Mouse (Mus musculus): ENCODE data around the gene Adamts17. TPM values are rescaled to one million over a fixed set of nuclear protein-coding genes. Genes with fewer than 3 reads are reported as not detected.

Gene Adamts17
- total and polyA plus RNA-seq, 3 experiments: 0.47 to 1.5 (median 0.51) TPM

- no peak for TF ChIP-seq EP300 (IDR thresholded peaks at IDR 0.05; ENCODE audit: insufficient read depth, low read depth, low read length)
- no peak for TF ChIP-seq CTCF (IDR thresholded peaks at IDR 0.05)
- no peak for TF ChIP-seq POLR2A (IDR thresholded peaks at IDR 0.05; ENCODE audit: insufficient read depth, low read depth, low read length)
- Histone ChIP-seq H3K27me3 (ENCODE audit: control insufficient read depth, insufficient read depth, low read length) (no peaks in the 10 kb centered on the region), H3K36me3 (ENCODE audit: control insufficient read depth, insufficient read depth, low read length) (no peaks in the 10 kb centered on the region), H3K79me2 (replicated peaks; ENCODE audit: control insufficient read depth, insufficient read depth, low read length) (no peaks in the 10 kb centered on the region), H3K4me3 (no peak overlapping the region), H3K4me1 (ENCODE audit: control insufficient read depth, insufficient read depth, low read length) (no peaks in the 10 kb centered on the region), H3K27ac (no peak overlapping the region), H3K9ac (ENCODE audit: low read depth, low read length) (no peak overlapping the region)
- intact Hi-C loops (cut with DNase I): no loop called here
- 86% methylated on average over 2 of the region's 2 CpGs for WGBS
- no peak for DNase-seq
Observed at GRCm38 (mm10) chr7:67173522-67174195, 334.1 kb downstream of the Adamts17 start.

- TF ChIP-seq EP300 (IDR thresholded peaks at IDR 0.05; ENCODE audit: insufficient read depth, low read depth, low read length): no peak
- TF ChIP-seq POLR2A (IDR thresholded peaks at IDR 0.05; ENCODE audit: insufficient read depth, low read depth, low read length): no peak
- no peaks in the 10 kb centered on the region for H3K4me1 ChIP-seq (ENCODE audit: control insufficient read depth, insufficient read depth, low read length)
- no peak overlapping the region for H3K4me3 ChIP-seq
- H3K27me3 ChIP-seq (ENCODE audit: control insufficient read depth, insufficient read depth, low read length): no peaks in the 10 kb centered on the region
- no peaks in the 10 kb centered on the region for H3K79me2 ChIP-seq (replicated peaks; ENCODE audit: control insufficient read depth, insufficient read depth, low read length)
- no peaks in the 10 kb centered on the region for H3K36me3 ChIP-seq (ENCODE audit: control insufficient read depth, insufficient read depth, low read length)
- DNase-seq: no peak
- H3K9ac ChIP-seq (ENCODE audit: low read depth, low read length): no peak overlapping the region
- 59% methylated on average over 4 of the region's 4 CpGs for WGBS
- H3K27ac ChIP-seq: no peak overlapping the region
- intact Hi-C loops (cut with DNase I): no loop called here
Observed at GRCm38 (mm10) chr7:67183786-67184185, 344.3 kb downstream of the Adamts17 start.

- Histone ChIP-seq H3K9ac (ENCODE audit: low read depth, low read length) (no peak overlapping the region), H3K4me1 (ENCODE audit: control insufficient read depth, insufficient read depth, low read length) (no peaks in the 10 kb centered on the region), H3K36me3 (ENCODE audit: control insufficient read depth, insufficient read depth, low read length) (no peaks in the 10 kb centered on the region), H3K79me2 (replicated peaks; ENCODE audit: control insufficient read depth, insufficient read depth, low read length) (no peaks in the 10 kb centered on the region), H3K4me3 (no peak overlapping the region), H3K27me3 (ENCODE audit: control insufficient read depth, insufficient read depth, low read length) (no peaks in the 10 kb centered on the region), H3K27ac (no peak overlapping the region)
- intact Hi-C loops (cut with DNase I): loop anchor here (1.0 to 5.0 kb wide), 4 partner anchors 137 to 489 kb away; partner anchors contain the start of gene Adamts17
- TF ChIP-seq POLR2A (IDR thresholded peaks at IDR 0.05; ENCODE audit: insufficient read depth, low read depth, low read length) (no peak), CTCF (IDR thresholded peaks at IDR 0.05) (peak; percentile 89), EP300 (IDR thresholded peaks at IDR 0.05; ENCODE audit: insufficient read depth, low read depth, low read length) (peak; percentile 72)
- peak; percentile 45 to 76 for DNase-seq
- WGBS: 14% methylated on average over 10 of the region's 10 CpGs
Observed at GRCm38 (mm10) chr7:67199412-67199811, 359.9 kb downstream of the Adamts17 start.

Other genes with a start within 250 kb of the Adamts17 start
- 1 to 10 TPM; 7.5 to 9.0 TPM for gene Asb7, start 150.1 kb upstream of the Adamts17 start, total RNA-seq (2021)
- 2.2 and 3.9 TPM in 2 replicates for gene Asb7, start 150.1 kb upstream of the Adamts17 start, polyA plus RNA-seq (2012; rRNA removed)
- 1 to 10 TPM; 3.0 to 3.5 TPM for gene Lins1, start 149.8 kb upstream of the Adamts17 start, total RNA-seq (2021)
- 3.2 and 6.5 TPM in 2 replicates for gene Lins1, start 149.8 kb upstream of the Adamts17 start, polyA plus RNA-seq (2012; rRNA removed)
- under 1 TPM in 1 of 2 experiments, not detected in 1; 0.09 TPM for gene Cers3, start 96.2 kb upstream of the Adamts17 start, total RNA-seq (2021)
- gene Cers3, start 96.2 kb upstream of the Adamts17 start, polyA plus RNA-seq (2012; rRNA removed): 0.12 TPM in 1 of 2 replicates, not detected in the other